Mouse (Mus musculus) spleen, postnatal 10 days (tissue): ENCODE results near the gene Xrn1.
A peak's percentile ranks its signal among the peaks of the same experiment; 100 is the strongest.
"Not testable (repeated sequence)": the region's sequence is repeated elsewhere in the genome, so short reads cannot be mapped to it uniquely, and the experiment has no call there.

Experiments used
- DNase-seq, 2 experiments: peaks; one replicate each; pipeline ENCODE4 v3.0.0; 2021 to 2022; ENCODE audit warnings: low spot score in 2 of 2

Xrn1 gene

DNA sequence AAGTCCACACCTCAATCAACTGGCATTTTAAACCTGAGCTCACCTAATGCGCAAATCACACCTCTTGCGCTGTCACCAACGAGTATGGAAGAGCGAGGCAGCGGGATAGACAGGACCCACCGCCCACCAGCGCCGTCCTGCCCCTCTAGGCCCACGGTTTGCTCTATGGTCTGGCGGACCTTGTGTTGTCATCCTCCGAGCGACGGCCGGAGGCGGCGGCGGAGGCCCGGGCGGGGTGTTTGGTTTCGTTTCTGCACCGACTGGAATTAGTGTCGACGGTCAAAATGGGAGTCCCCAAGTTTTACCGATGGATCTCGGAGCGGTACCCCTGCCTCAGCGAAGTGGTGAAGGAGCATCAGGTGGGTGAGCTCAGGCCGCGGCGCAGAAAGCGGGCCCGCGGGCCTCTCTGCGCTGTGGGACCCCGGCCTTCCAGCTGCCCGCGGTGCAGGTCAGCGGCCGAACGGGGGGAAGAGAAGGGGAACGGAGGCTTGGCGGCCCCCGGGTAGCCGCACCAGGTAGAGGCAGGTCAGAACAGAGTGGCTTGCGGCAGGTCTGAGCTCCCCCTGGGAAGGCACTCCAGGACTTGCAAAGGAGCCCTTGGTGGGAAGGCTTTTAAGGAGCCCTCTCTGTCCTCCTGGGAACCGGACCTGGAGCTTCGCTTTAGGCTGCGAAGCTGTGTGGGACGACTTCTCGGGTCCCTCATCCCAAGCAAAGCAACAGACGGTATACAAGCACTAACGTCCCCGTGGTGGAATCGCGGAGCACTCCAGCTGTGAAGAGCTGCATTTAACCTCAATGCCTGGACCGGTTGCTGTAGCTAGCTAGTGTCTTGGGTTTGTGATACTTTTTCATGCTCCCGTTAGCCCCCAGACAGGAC lies at the start of gene Xrn1:
TSS of gene Xrn1 (plus strand) at position 176 of the 877 bp plus-strand sequence.
- peak; percentile 95 to 97 for DNase-seq

DNA sequence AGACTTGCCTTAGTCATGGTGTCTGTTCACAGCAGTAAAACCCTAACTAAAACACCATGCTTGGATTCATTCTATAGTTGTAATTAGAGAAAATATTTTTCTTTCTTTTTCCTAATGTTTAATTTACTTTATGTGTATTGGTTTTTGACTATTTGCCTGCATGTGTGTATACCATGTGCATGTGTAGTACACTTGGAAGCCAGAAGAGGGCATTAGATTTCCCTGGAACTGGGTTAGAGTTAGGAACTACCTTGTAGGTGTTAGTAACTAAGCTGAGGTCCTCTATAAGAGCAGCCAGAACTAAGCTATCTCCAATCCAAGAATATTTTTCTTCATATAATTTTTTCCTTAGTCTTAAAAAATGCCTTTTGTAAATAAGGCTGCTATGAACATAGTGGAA lies 21.7 kb upstream of the Xrn1 start:
- no peak for DNase-seq

DNA sequence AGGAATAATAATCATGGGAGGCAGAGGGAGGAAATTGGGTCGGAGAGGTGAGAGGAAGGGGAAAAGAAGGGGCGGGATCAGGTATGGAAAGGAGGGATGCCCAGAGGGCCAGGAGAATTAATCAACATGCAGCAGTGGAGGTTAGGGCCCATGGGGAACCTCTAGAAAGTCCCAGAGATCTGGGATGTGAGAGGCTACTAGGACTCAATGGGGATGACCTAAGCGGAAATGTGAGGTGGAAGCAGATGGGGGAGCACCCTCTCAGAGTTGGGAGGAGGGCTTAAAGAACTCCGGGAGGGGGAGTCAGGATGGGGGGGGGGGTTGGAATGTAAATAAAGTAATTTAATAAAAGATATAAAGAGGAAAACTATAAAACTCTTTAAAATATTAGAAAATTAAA lies 902 bp upstream of the Xrn1 start:
- DNase-seq = no peak

DNA sequence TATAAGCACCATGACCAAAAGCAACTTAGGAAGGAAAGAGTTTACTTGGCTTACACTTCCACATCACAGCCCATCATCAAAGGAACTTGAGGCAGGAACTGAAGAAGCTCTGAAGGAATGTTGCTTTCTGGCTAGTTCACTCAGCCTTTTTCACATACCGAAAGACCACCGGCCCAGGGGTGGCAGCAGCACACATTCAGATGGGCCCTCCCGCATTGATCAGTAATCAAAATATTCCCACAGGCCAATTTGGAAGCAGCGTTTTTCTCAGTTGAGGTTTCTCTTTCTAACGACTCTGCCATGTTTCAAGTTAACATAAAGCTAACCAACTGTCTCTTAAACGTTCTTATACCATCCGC lies 355 bp upstream of the Xrn1 start:
- peak in 1 of 2 experiments; percentile 37 for DNase-seq

DNA sequence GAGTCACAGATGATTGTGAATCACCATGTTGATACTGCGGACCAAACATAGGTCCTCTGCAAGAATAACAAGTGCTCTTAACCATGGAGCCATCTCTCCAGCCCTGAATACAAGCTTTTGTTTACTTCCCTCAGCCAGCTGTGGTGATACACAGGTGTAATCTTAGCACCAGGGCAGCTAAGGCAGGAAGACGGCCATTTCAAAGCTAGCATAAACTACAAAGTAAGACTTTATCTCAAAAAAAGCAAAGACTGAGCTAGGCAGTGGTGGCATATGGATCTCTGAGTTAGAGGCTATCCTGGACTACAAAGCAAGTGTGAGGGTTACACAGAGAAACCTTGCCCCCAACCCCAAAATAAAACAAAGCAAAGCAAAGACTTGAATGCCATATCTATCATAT lies 3.1 kb downstream of the Xrn1 start:
- no peak for DNase-seq

DNA sequence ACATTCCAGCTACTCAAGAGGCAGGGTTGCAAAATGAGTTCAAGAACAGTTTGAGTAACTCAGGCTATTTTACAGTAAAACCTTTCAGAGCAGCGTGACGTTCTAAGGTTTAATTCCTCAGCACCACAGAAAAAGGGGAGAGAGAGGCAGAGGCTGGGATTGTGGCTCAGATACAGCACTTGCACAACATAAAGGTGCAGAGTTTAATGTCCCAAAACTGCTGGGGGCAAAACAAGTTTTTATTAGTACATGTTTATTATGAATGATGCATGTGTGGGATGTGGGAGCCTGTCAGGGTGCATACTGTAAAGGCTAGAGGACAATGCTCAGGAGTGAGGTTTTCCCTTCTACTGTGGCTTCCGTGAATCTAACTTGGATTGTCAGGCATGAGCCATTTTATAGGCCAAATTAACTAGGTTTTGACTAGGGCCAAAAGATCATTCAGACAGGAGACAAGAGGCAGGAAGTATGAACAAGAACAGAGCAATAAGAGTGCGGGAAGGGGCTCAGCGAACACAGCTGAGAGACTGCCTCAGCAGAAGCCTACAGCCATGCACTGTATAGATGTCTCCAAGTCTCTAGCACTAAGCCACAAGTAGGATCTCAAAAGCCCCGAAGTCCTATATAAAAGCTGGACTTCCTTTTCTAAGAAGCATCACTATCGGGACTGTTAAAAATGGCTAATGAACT lies 3.6 kb downstream of the Xrn1 start:
- no peak for DNase-seq

DNA sequence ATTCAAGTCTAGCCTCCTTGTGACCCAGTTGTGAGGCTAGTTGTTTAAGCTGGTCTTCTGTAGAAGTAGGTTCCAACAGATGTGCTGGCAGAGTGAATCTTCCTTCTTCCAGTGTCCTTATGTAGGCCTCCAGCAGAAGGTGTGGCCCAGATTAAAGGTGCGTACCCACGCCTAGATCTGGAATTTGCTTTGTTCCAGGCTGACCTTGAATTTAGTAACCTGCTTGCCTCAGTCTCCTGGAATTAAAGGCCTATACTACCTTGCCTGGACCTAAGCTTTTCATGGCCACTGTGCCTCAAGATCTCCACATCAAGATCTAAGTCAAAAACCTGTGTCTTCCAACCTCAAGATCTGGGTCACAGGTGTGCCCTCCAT lies 4.2 kb downstream of the Xrn1 start:
- not testable (repeated sequence) for DNase-seq

DNA sequence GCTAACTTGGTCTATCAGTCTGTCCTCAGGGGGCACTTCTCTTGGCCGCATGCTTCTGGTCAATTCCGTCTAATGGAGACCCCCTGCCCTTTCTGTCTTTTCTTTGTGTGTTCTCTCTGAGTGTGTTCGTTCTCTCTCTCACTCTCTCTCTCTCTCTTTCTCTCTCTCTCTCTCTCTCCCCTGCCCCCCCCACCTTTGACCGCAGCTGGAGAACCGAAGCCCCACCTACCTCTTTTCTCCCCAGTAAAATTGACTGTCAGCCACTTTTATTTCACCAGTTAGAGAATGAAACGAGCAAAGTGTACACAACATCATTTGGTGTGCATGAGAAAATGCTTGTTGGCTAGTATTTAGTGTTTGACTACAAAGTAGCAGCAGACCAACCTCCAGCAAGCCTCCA lies 4.7 kb downstream of the Xrn1 start:
- no peak for DNase-seq

DNA sequence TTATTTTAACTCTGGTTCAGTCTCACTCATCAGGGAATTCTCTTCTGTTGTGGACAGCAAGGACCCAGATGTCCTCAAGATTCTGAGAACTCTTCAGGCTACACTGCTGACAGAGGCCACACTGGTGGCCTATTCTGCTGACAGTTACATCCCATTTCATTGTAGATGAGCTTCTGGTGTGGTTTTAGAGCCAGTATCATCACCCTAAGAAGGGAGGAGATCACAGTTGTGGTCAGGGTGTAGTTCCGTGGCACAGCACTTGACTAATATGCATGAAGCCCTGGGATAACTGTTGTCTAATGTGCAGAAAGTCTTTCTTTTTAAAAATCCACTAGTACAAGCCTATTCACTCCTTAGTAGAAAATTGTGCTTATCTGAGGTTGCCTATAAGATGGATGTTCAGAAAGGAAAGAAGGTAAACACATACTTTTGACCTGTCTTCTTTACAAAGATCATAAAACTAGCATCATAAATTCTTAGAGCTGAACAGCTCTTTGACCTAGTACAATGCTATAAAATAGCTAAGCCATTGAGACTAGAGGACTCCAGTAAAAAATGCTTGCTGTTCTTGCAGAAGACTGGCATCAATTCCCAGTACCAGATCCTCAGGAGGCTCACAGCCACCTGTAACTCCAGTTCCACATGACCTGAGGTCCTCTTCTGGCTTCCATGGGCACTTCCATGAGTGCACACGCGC lies 5.3 kb downstream of the Xrn1 start:
- no peak for DNase-seq

DNA sequence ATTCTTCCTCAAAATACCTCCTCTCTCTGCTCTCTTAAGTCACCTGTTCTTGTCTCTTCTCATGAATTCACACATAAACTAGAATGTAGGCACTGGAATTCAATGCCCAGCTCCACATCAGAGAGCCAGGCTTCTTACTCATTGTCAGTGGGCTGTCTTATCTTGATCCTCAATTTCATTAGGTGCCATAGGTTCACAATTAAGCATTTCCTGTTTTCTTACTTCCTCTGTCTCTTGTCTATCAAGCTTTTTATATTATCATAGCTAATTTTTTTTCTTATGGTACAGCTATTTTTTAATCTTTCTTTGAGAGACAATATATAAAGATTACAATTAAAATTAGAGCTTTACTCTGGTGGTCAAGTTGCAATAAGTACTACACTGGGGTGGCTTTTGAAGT lies 6.5 kb downstream of the Xrn1 start:
- no peak for DNase-seq

DNA sequence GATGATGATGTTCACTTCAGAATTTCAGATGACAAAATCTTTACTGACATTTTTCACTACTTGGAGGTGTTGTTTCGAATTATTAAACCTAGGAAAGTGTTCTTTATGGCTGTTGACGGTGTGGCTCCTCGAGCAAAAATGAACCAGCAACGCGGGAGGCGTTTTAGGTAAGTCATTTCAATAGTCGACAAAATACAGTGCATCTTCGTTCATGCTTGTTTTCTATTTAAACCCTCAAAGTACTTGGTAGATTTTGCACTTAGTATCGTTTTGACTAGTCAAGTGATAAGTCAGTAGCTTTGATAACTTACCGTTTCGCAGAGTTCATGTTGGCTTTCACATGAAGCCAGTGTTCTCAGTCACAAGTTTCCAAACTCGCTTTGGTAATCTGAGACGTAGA lies 9.5 kb downstream of the Xrn1 start:
- DNase-seq = no peak

DNA sequence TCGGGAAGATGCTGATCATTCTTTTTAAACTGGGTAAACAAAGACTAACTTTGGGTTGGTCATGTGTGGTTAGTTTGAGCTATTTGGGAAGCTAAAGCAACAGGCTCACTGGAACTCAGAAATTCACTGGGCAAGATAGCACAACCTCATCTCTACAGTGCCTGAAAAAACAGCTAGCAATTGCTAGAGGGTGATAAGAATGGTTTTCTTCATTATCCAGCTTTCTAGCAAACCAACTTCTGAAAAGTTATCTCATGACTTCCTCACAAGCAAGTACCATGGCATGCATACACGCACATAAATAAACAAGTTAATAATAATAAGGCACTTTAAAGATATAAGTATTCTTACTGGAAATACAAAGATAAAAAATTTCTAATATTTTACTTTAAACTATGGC lies 23.7 kb downstream of the Xrn1 start:
- no peak for DNase-seq

DNA sequence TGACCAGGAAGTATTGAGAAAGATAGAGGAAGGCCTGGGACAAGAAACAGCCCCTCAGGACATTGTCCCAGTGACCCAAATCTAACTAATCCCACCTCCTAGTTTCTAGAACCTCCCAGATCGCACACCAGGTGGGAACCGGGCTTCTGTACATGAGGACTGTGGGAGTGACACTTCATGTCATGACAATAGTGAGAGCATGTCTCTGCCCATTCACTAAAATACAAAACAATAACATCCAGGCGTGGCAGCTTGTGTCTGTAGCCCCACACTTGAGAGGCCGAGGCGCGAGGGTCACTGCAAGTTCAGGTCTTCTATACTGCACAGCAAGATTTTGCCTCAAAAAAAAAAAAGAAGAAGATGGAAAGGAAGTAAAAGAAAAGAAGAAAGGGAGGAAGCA lies 25.3 kb downstream of the Xrn1 start:
- DNase-seq = no peak

DNA sequence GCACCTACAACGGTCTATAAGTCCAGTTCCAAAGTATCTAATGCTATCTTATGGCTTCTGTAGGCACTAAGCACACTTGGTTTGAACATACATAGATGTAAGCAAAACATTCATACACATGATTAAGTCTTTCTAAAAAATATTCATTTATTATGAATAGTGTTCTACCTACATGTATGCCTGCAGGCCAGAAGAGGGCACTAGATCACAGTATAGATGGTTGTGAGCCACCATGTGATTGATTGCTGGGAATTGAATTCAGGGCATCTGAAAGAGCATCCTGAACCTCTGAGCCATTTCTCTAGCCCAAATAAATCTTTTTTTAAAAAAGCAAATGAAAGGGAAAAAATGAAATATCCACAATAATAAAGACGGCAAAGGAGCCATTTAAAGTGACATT lies 37.7 kb downstream of the Xrn1 start:
- DNase-seq = no peak

DNA sequence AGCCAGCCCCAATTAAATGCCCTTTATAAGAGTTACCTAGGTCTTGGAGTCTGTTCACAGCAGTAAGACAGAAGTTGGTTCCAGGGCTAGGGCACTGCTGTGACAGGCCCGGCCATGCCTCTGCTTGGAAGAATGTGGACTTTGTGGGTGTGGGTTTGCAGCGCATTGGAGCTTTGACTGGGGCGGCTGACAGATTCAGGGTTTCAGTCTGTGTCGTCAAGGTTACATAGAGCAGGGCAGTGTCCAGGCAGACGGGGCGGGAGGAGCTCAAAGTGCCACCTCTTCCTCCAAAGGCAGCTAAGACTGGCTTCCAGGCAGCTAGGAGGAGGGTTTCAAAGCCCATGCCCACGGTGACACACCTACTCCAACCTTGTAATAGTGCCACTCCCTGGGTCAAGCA lies 49.9 kb downstream of the Xrn1 start:
- no peak for DNase-seq

DNA sequence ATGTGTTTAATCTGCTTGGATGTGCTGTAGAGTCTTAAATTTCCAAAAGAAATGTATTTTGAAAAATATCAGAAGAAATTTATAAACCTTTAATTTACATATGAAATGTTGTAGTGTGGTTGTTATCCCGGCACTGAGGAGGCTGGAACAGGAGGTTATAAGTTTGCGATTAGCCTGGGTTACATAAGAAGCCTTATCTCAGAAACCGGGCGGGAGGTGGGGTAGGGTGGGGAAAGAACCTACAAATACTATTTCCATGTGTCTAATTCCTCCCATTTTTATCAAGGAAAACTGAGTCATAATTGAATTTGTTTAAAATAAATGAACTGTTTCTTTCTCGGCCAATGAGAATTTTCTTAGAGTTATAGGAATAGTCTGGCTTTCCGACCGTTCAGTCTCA lies 56.1 kb downstream of the Xrn1 start:
- no peak for DNase-seq

DNA sequence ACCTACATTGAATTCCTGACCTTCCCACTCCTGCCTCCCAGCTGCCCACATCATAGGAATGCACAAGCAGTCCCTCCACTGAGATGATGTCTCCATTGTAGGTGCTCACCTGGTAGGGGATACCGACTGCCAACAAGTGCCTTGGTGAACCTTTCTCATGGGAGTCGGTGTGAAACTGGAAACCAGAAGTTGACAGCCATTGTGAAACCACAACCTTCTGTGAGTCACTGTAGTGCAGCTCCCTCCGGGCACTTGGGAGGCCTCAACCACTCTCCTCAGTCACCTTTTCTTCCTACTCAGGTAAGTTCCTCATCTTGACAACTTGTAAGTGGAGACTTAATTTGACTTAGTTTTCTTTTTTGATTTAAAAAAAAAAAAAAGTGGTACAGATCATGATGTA lies 69.4 kb downstream of the Xrn1 start:
- peak in 1 of 2 experiments; percentile 20 for DNase-seq

DNA sequence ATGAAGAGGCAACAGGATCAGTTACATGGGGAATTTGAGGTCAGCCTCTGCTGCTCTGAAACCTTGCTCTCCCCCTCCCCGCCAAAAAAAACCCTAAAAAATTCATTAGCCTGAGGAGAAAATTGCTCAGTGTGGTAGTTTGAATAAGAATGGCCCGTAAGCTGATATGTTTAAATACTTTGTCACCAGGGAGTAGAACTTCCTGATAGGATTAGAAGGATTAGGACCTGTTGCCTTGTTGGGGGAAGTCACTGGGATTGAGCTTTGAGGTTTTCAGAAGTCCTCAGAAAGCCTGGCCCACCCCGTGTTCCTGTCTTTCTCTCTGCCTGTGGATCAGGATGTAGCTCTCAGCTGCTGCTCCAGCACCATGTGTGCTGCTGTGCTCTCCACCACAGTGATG lies 73.4 kb downstream of the Xrn1 start:
- DNase-seq = no peak

DNA sequence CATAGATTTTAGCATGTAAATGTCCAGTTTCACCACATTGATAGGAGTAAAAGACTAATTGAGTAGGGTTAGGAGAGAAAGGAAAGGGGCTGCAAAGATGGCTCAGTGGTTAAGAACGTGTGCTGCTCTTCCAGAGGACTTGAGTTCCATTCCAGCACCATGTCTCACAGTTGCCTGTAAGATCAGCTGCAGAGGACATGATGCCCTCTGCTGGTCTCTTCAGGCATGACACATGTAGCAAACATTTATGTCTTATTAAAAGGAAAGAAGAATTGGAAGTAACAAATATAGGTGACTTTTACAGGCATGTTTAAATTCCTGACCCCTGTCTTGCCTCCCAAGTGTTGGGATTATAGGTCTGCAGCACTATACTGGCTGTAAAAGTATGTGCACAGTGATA lies 74.3 kb downstream of the Xrn1 start:
- DNase-seq = peak; percentile 26 to 62

DNA sequence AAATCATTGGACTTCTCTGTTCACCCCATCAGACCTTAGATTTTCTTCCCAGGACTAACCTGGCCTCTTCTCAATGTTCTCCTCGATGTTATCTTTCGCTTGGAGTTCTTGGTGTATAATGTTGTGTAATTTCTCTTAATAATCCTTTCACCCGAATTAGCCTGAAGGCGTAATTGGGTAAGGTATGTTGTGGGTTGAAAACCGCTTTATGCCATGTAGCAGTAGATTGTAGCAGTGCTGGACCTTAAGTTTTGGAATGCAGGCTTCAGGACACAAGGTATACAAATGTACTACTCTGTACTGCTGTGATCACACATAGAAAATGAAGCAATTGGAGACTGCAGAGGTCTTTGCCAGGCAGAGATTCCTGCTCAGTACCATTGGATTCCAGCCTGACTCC lies 75.3 kb downstream of the Xrn1 start:
- DNase-seq = no peak

DNA sequence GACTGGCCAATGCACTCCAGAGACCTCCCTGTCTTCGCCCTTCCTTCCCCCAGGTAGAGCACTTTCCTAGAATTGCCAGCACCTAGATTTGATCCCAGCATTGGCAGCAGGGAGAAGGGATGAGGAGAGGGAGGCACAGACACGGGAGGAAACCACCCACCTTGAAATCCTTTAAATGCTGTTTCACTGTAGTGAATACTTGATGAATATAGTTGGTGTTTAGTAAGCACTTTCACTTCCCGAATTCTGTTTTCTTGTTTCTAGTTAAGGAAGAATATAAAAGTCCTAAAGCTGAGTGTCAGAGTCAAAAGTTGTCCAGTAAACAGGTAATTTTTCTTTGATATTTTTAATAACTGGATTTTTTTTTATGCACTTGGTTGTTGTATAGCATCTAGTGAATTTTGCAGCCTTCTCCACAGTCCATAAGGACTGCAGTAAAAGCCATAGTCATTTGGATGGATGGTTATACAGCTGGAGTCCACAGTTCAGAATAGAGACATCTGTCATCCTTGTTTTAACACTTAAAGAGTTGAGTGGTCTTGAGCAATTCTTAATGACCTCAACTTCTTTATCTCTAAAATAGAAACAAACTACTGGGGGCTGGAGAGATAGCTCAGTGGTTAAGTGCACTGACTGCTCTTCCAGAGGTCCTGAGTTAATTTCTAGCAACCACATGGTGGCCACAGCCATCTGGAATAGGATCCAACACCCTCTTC lies 81.0 kb downstream of the Xrn1 start:
- DNase-seq = no peak

DNA sequence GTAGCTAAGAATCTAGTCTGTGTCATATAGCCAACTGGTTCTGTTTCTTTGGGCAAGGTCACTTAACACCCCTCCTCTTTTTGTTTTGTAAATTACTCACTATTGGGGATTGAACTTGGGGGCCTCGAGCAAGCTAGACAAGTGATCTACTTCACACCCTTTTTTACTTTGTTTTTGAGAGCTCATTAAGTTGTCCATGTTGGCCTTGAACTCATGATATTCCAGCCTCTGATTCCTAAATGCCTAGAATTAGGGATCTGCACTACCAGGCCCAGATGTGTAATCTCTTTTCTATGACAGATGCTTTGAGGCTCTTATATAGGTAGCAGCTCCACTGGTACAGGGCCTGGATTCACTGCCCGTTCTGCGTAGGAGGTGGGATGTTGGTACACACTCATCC lies 89.7 kb downstream of the Xrn1 start:
- no peak for DNase-seq
